Mouse (Mus musculus) kidney, postnatal 0 days (tissue): Measurements from ENCODE around the gene Pofut1. TPM values are rescaled to one million over a fixed set of nuclear protein-coding genes. Genes with fewer than 3 reads are reported as not detected.

Experiments
- ATAC-seq: fragments of 200-750 bp; cut with Nextera tagmentation; replicated peaks from 2 replicates; pipeline ENCODE4 v1.8.0; 2017; ENCODE audit warnings: low read depth, moderate number of reproducible peaks, moderate TSS enrichment, moderate library complexity; ENCODE audit not compliant: low FRiP score
- DNase-seq: peaks from one replicate; pipeline ENCODE4 v3.0.0-alpha.2; 2016; ENCODE audit warnings: low spot score
- H3K27ac ChIP-seq: fragments of 300-500 bp; sonication (generic); 2 replicates; pipeline ENCODE4 v1.5.1; 2014; ENCODE audit warnings: mild to moderate bottlenecking
- H3K27me3 ChIP-seq: fragments of 300-500 bp; sonication (generic); 2 replicates; pipeline ENCODE4 v1.6.1; 2014; ENCODE audit warnings: low read length, mixed read lengths; ENCODE audit not compliant: insufficient read depth
- H3K36me3 ChIP-seq: fragments of 300-500 bp; sonication (generic); 2 replicates; pipeline ENCODE4 v1.6.1; 2014; ENCODE audit warnings: low read length, mixed read lengths; ENCODE audit not compliant: insufficient read depth
- H3K4me1 ChIP-seq: fragments of 300-500 bp; sonication (generic); replicated peaks from 2 replicates; pipeline ENCODE4 v1.6.1; 2014; ENCODE audit warnings: antibody characterized with exemption, low read length, mixed read lengths; ENCODE audit not compliant: insufficient read depth
- H3K4me2 ChIP-seq: fragments of 300-500 bp; sonication (generic); 2 replicates; pipeline ENCODE4 v1.6.1; 2014; ENCODE audit warnings: mild to moderate bottlenecking, low read length, moderate library complexity, mixed read lengths
- H3K4me3 ChIP-seq: fragments of 300-500 bp; sonication (generic); replicated peaks from 2 replicates; pipeline ENCODE4 v1.5.1; 2014; ENCODE audit warnings: low read depth, low read length
- H3K9ac ChIP-seq: fragments of 300-500 bp; sonication (generic); 2 replicates; pipeline ENCODE4 v1.6.1; 2014; ENCODE audit warnings: low read depth, low read length
- H3K9me3 ChIP-seq: fragments of 300-500 bp; sonication (generic); replicated peaks from 2 replicates; pipeline ENCODE4 v1.6.1; 2016; ENCODE audit warnings: low read length, inconsistent platforms, mixed read lengths
- CTCF ChIP-seq: IDR thresholded peaks from 2 replicates; pipeline ENCODE4 v1.5.1; 2016; ENCODE audit warnings: antibody characterized with exemption, low read depth, mild to moderate bottlenecking, moderate library complexity
- WGBS: fragments of 180-500 bp; shearing (Covaris S2); extraction: QIAGEN DNeasy Blood & Tissue Kit; methylation state at CpG from one replicate; pipeline ENCODE4 v1.1.7; 2014; 5-methylcytosine and 5-hydroxymethylcytosine counted together
- polyA plus RNA-seq: library from polyadenylated mRNA; unstranded; fragments of >200 nt; fragmentation: Nextera tagmentation; extraction: Ambion mirVana; gene quantifications from 2 replicates; pipeline ENCODE4 v1.2.1, GENCODE M21; 2015

The Pofut1 gene
- polyA plus RNA-seq, 1 experiment from 2014 or later = 3.6 TPM

DNA sequence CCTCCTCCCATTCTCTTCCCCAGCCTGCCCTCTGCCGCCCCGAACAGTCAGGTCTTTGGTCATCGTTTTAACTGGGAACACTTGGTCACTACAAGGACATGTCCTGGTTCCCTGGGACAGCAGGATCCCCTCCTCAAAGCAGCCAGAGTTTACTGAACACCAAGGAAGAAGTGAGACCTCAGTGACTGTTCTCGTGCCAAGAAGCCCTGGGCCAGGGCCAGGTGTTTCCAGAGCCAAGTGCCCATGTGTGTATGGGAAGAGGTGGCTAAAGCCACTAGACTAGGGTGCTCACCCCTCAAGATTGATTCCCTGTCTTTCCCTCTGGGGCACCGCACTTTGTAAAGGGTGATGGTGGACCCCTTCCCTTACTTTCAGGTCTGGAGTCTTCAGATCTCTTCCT, 32.0 kb upstream of the Pofut1 start:
- Histone ChIP-seq H3K4me2 (no peak overlapping the region), H3K4me1 (no peaks in the 10 kb centered on the region), H3K9ac (no peak overlapping the region), H3K4me3 (no peak overlapping the region), H3K27me3 (no peaks in the 10 kb centered on the region), H3K27ac (no peak overlapping the region), H3K9me3 (no peaks in the 10 kb centered on the region), H3K36me3 (peaks cover 32% of the 10 kb centered on the region; the same call in 1 of the 2 replicates)
- WGBS = 79% methylated on average over 5 of the region's 5 CpGs
- ATAC-seq = no peak
- DNase-seq = no peak
- no peak for TF ChIP-seq CTCF

- Histone ChIP-seq H3K9me3 (no peaks in the 10 kb centered on the region), H3K4me1 (no peaks in the 10 kb centered on the region), H3K4me2 (no peak overlapping the region), H3K9ac (no peak overlapping the region), H3K36me3 (peaks cover 26% of the 10 kb centered on the region; the same call in 1 of the 2 replicates), H3K27ac (no peak overlapping the region), H3K27me3 (no peaks in the 10 kb centered on the region), H3K4me3 (no peak overlapping the region)
- WGBS = 93% methylated on average over 5 of the region's 5 CpGs
- ATAC-seq (no peak), DNase-seq (no peak)
- no peak for TF ChIP-seq CTCF
Measured at GRCm38 (mm10) chr2:153211451-153211850, 29.9 kb upstream of the Pofut1 start.

DNA sequence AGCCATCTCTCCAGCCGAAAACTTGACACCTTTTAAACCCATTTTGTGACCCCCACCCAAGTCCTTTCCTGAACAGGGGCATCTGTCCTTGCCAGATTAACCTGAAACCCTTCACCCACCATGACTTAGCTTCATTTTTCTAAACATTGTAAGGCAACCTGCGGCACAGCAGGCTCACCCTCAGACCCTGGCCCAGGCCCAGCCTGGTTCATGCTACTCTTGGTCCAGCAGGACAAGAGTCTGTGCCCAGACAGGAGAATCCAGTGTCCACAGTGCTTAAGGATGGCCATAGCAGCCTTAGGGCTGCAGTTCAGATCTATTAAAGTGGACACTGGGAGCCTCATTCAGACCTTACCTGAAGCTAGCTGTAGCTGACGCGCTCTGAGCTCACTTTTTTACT, 28.0 kb upstream of the Pofut1 start:
- H3K4me2 ChIP-seq = no peak overlapping the region
- no peak overlapping the region for H3K27ac ChIP-seq
- ATAC-seq (no peak), DNase-seq (no peak)
- no peak overlapping the region for H3K4me3 ChIP-seq
- no peak overlapping the region for H3K9ac ChIP-seq
- 78% methylated on average over 4 of the region's 4 CpGs for WGBS
- H3K36me3 ChIP-seq = peaks cover 12% of the 10 kb centered on the region; the same call in 1 of the 2 replicates
- no peaks in the 10 kb centered on the region for H3K27me3 ChIP-seq
- no peak for TF ChIP-seq CTCF
- no peaks in the 10 kb centered on the region for H3K9me3 ChIP-seq
- no peaks in the 10 kb centered on the region for H3K4me1 ChIP-seq

DNA sequence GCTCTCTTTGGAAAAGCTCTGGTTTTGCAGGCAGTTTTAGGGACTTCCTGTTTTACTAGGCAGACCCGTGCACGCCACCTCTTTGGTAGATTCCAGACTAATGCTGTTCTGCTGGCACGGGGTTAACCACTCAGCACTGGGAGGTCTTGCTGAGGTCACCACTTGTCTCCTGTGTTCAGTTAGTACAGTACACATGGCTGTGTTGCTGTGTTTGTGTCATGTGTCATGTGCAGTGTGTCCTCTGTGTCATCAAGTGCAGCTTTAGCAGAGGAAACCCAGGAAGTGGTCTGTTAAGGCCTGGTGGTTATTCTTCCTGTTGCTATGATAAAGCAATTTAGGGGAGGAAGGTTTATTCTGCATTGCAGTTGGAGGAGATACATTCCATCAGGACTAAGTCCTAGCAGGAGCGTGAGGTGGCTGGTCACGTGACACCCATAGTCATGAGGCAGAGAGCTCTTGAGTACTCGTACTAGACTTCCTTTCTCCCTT, 26.5 kb upstream of the Pofut1 start:
- H3K4me3 ChIP-seq = no peak overlapping the region
- no peaks in the 10 kb centered on the region for H3K27me3 ChIP-seq
- H3K4me2 ChIP-seq = no peak overlapping the region
- H3K36me3 ChIP-seq = peaks cover 4% of the 10 kb centered on the region; the same call in 1 of the 2 replicates
- ATAC-seq = no peak
- DNase-seq = peak; percentile 10
- no peaks in the 10 kb centered on the region for H3K9me3 ChIP-seq
- H3K9ac ChIP-seq = no peak overlapping the region
- H3K27ac ChIP-seq = no peak overlapping the region
- no peaks in the 10 kb centered on the region for H3K4me1 ChIP-seq
- no peak for TF ChIP-seq CTCF
- WGBS = 54% methylated on average over 6 of the region's 6 CpGs

- TF ChIP-seq CTCF = no peak
- H3K27ac ChIP-seq = no peak overlapping the region
- H3K9ac ChIP-seq = no peak overlapping the region
- no peaks in the 10 kb centered on the region for H3K36me3 ChIP-seq
- no peaks in the 10 kb centered on the region for H3K9me3 ChIP-seq
- H3K4me1 ChIP-seq = no peaks in the 10 kb centered on the region
- DNase-seq (no peak), ATAC-seq (no peak)
- H3K27me3 ChIP-seq = no peaks in the 10 kb centered on the region
- no peak overlapping the region for H3K4me2 ChIP-seq
- 79% methylated on average over 4 of the region's 4 CpGs for WGBS
- no peak overlapping the region for H3K4me3 ChIP-seq
Measured at GRCm38 (mm10) chr2:153215421-153215820, 25.9 kb upstream of the Pofut1 start.

GRCm38 (mm10) chr2:153217826-153218340, 23.4 kb upstream of the Pofut1 start:
- Histone ChIP-seq H3K4me3 (no peak overlapping the region), H3K27ac (no peak overlapping the region), H3K9me3 (no peaks in the 10 kb centered on the region), H3K9ac (no peak overlapping the region), H3K36me3 (no peaks in the 10 kb centered on the region), H3K4me1 (no peaks in the 10 kb centered on the region), H3K27me3 (no peaks in the 10 kb centered on the region), H3K4me2 (no peak overlapping the region)
- no peak for TF ChIP-seq CTCF
- no peak for DNase-seq
- no peak for ATAC-seq
- 81% methylated on average over 10 of the region's 10 CpGs for WGBS

- ATAC-seq (no peak), DNase-seq (no peak)
- Histone ChIP-seq H3K4me3 (no peak overlapping the region), H3K27ac (no peak overlapping the region), H3K9ac (no peak overlapping the region), H3K4me2 (no peak overlapping the region), H3K36me3 (no peaks in the 10 kb centered on the region), H3K27me3 (no peaks in the 10 kb centered on the region), H3K4me1 (no peaks in the 10 kb centered on the region), H3K9me3 (no peaks in the 10 kb centered on the region)
- no peak for TF ChIP-seq CTCF
- 79% methylated on average over 3 of the region's 3 CpGs for WGBS
Measured at GRCm38 (mm10) chr2:153218516-153218915, 22.8 kb upstream of the Pofut1 start.
